Mouse (Mus musculus): Measurements from ENCODE around the gene Rhox4f.
"Not testable (repeated sequence)": the region's sequence is repeated elsewhere in the genome, so short reads cannot be mapped to it uniquely, and the experiment has no call there.

Rhox4f gene

GRCm38 (mm10) chrX:37607604-37608003 is at the start of gene Rhox4f:
Gene Rhox4f, minus strand, starts transcription at chrX:37607704.
- not testable (repeated sequence) for DNase-seq (ENCODE audit: low read depth, low spot score)

- not testable (repeated sequence) for DNase-seq (ENCODE audit: low read depth, low spot score)
Observed at GRCm38 (mm10) chrX:37651227-37651626, 43.7 kb upstream of the Rhox4f start, which contains the start of gene Rhox4g. Gene Rhox4g, minus strand, starts transcription at chrX:37651327.

GRCm38 (mm10) chrX:37643370-37643769 is 35.9 kb upstream of the Rhox4f start, which contains the start of gene Rhox2g:
Gene Rhox2g, minus strand, starts transcription at chrX:37643470.
- not testable (repeated sequence) for DNase-seq (ENCODE audit: low read depth, low spot score)

GRCm38 (mm10) chrX:37628512-37628911 is 21.0 kb upstream of the Rhox4f start, which contains the start of gene Rhox3g:
Gene Rhox3g, minus strand, starts transcription at chrX:37628612.
- DNase-seq (ENCODE audit: low read depth, low spot score), result not testable (repeated sequence)

GRCm38 (mm10) chrX:37580692-37581091 is 26.8 kb downstream of the Rhox4f start, which contains the start of gene Rhox3f:
Gene Rhox3f, plus strand, starts transcription at chrX:37580992.
- DNase-seq (ENCODE audit: low read depth, low spot score), result not testable (repeated sequence)

- not testable (repeated sequence) for DNase-seq (ENCODE audit: low read depth, low spot score)
Observed at GRCm38 (mm10) chrX:37572638-37573037, 34.9 kb downstream of the Rhox4f start.

GRCm38 (mm10) chrX:37571105-37571504 is 36.4 kb downstream of the Rhox4f start, which contains the start of gene Rhox2f:
Gene Rhox2f, plus strand, starts transcription at chrX:37571405.
- not testable (repeated sequence) for DNase-seq (ENCODE audit: low read depth, low spot score)

GRCm38 (mm10) chrX:37557112-37557511 is 50.4 kb downstream of the Rhox4f start, which contains the start of gene Rhox4e:
Gene Rhox4e, plus strand, starts transcription at chrX:37557412.
- not testable (repeated sequence) for DNase-seq (ENCODE audit: low read depth, low spot score)
